Mouse (Mus musculus): ENCODE data around the gene Sh2d2a. TPM values are rescaled to one million over a fixed set of nuclear protein-coding genes. Genes with fewer than 3 reads are reported as not detected.

Gene Sh2d2a
- total and polyA plus RNA-seq, 3 experiments: 23.2 to 66.8 (median 39.2) TPM

- Histone ChIP-seq H3K9ac (ENCODE audit: insufficient read depth, low read depth) (no peak overlapping the region), H3K27ac (ENCODE audit: insufficient read depth, low read depth) (no peak overlapping the region), H3K4me1 (ENCODE audit: control insufficient read depth in 1 of 2, insufficient read depth in 2 of 2) (no peaks in the 10 kb centered on the region), H3K79me2 (replicated peaks; ENCODE audit: control insufficient read depth, extremely low read depth, insufficient read depth, poor library complexity, severe bottlenecking) (no peaks in the 10 kb centered on the region), H3K27me3 (replicated peaks) (no peaks in the 10 kb centered on the region), H3K4me3 (replicated peaks in 1 of 3; ENCODE audit: low read depth in 2 of 3, low read length in 2 of 3, poor library complexity in 1 of 3) (no peak overlapping the region), H3K4me2 (ENCODE audit: insufficient read depth, low read depth, poor library complexity, severe bottlenecking) (no peak overlapping the region), H3K9me3 (replicated peaks; ENCODE audit: low read length) (peaks cover under 1% of the 10 kb centered on the region), H3K36me3 (replicated peaks in 1 of 2; ENCODE audit: control insufficient read depth in 1 of 2, insufficient read depth in 1 of 2, low read length in 1 of 2) (no peaks in the 10 kb centered on the region)
- no peak for DNase-seq (ENCODE audit: extremely low read depth)
- in situ Hi-C loops (cut with MboI; ENCODE audit: low pct_ligation_motif_present, low pct_unique_long_range_greater_than_20kb, low sequenced_read_pairs) (no loop called here), dilution Hi-C loops (cut with MboI; ENCODE audit: extremely low pct_ligation_motif_present, extremely low pct_unique_long_range_greater_than_20kb, low sequenced_read_pairs) (no loop called here)
- no peak for TF ChIP-seq IRF4 (IDR thresholded peaks at IDR 0.05; ENCODE audit: low read depth, low read length)
- TF ChIP-seq PAX5 (IDR thresholded peaks at IDR 0.05; ENCODE audit: low read length): no peak
- TF ChIP-seq E2F4 (IDR thresholded peaks at IDR 0.05; ENCODE audit: insufficient replicate concordance, low read depth, low read length): no peak
- no peak for TF ChIP-seq TCF12 (IDR thresholded peaks at IDR 0.05; ENCODE audit: low read depth, low read length)
- TF ChIP-seq POLR2AphosphoS2 (IDR thresholded peaks at IDR 0.05; ENCODE audit: low read depth, low read length): no peak
- no peak for TF ChIP-seq ZC3H11A (IDR thresholded peaks at IDR 0.05; ENCODE audit: low read depth, low read length)
- TF ChIP-seq HCFC1 (IDR thresholded peaks at IDR 0.05; ENCODE audit: low read depth, low read length): no peak
- TF ChIP-seq CHD2 (IDR thresholded peaks at IDR 0.05; ENCODE audit: low read length): no peak
- TF ChIP-seq RCOR1 (conservative IDR thresholded peaks at IDR 0.05; ENCODE audit: low read depth, low read length): no peak
- TF ChIP-seq ZMIZ1 (IDR thresholded peaks at IDR 0.05; ENCODE audit: low read depth, low read length): no peak
- no peak for TF ChIP-seq USF1 (IDR thresholded peaks at IDR 0.05; ENCODE audit: low read depth, low read length)
- no peak for TF ChIP-seq BHLHE40 (IDR thresholded peaks at IDR 0.05; ENCODE audit: low read depth, low read length)
- no peak for TF ChIP-seq MEF2A (IDR thresholded peaks at IDR 0.05; ENCODE audit: borderline replicate concordance, low read depth, low read length)
- no peak for TF ChIP-seq CTCF (conservative IDR thresholded peaks at IDR 0.05 in 1 of 2, IDR thresholded peaks at IDR 0.05 in 1 of 2; ENCODE audit: low read depth in 2 of 2, low read length in 2 of 2)
- TF ChIP-seq RAD21 (IDR thresholded peaks at IDR 0.05; ENCODE audit: low read depth, low read length): no peak
- no peak for TF ChIP-seq MAFK (IDR thresholded peaks at IDR 0.05; ENCODE audit: insufficient replicate concordance, low read length)
- TF ChIP-seq MXI1 (IDR thresholded peaks at IDR 0.05; ENCODE audit: low read depth, low read length): no peak
- TF ChIP-seq NELFE (IDR thresholded peaks at IDR 0.05; ENCODE audit: low read depth, low read length): no peak
These were observed 46.9 kb downstream of the Sh2d2a start for GRCm38 (mm10) chr3:87893367-87893905.

GRCm38 (mm10) chr3:87899266-87899665 lies 52.7 kb downstream of the Sh2d2a start:
- in situ Hi-C loops (cut with MboI; ENCODE audit: low pct_ligation_motif_present, low pct_unique_long_range_greater_than_20kb, low sequenced_read_pairs) (no loop called here), dilution Hi-C loops (cut with MboI; ENCODE audit: extremely low pct_ligation_motif_present, extremely low pct_unique_long_range_greater_than_20kb, low sequenced_read_pairs) (no loop called here)
- Histone ChIP-seq H3K4me3 (replicated peaks in 1 of 3; ENCODE audit: low read depth in 2 of 3, low read length in 2 of 3, poor library complexity in 1 of 3) (no peak overlapping the region), H3K4me2 (ENCODE audit: insufficient read depth, low read depth, poor library complexity, severe bottlenecking) (no peak overlapping the region), H3K27me3 (replicated peaks) (no peaks in the 10 kb centered on the region), H3K9ac (ENCODE audit: insufficient read depth, low read depth) (no peak overlapping the region), H3K27ac (ENCODE audit: insufficient read depth, low read depth) (no peak overlapping the region), H3K9me3 (replicated peaks; ENCODE audit: low read length) (no peaks in the 10 kb centered on the region), H3K4me1 (ENCODE audit: control insufficient read depth in 1 of 2, insufficient read depth in 2 of 2) (peaks cover 2 to 11% of the 10 kb centered on the region in 2 experiments), H3K79me2 (replicated peaks; ENCODE audit: control insufficient read depth, extremely low read depth, insufficient read depth, poor library complexity, severe bottlenecking) (no peaks in the 10 kb centered on the region), H3K36me3 (replicated peaks in 1 of 2; ENCODE audit: control insufficient read depth in 1 of 2, insufficient read depth in 1 of 2, low read length in 1 of 2) (no peaks in the 10 kb centered on the region)
- DNase-seq (ENCODE audit: extremely low read depth): no peak
- no peak for TF ChIP-seq NRF1 (IDR thresholded peaks at IDR 0.05; ENCODE audit: low read depth, low read length)
- TF ChIP-seq ETS1 (conservative IDR thresholded peaks at IDR 0.05; ENCODE audit: low read depth, low read length): no peak
- no peak for TF ChIP-seq MXI1 (IDR thresholded peaks at IDR 0.05; ENCODE audit: low read depth, low read length)
- no peak for TF ChIP-seq NELFE (IDR thresholded peaks at IDR 0.05; ENCODE audit: low read depth, low read length)
- no peak for TF ChIP-seq EP300 (IDR thresholded peaks at IDR 0.05; ENCODE audit: low read length)

All from CH12.LX (cell line).